Mouse (Mus musculus): Measurements from ENCODE around the gene Omd. TPM values are rescaled to one million over a fixed set of nuclear protein-coding genes. Genes with fewer than 3 reads are reported as not detected.

The Omd gene
- polyA plus RNA-seq (2015; fragmentation: Nextera tagmentation; extraction: Ambion mirVana): 0.26 and 0.45 TPM in 2 replicates

DNA sequence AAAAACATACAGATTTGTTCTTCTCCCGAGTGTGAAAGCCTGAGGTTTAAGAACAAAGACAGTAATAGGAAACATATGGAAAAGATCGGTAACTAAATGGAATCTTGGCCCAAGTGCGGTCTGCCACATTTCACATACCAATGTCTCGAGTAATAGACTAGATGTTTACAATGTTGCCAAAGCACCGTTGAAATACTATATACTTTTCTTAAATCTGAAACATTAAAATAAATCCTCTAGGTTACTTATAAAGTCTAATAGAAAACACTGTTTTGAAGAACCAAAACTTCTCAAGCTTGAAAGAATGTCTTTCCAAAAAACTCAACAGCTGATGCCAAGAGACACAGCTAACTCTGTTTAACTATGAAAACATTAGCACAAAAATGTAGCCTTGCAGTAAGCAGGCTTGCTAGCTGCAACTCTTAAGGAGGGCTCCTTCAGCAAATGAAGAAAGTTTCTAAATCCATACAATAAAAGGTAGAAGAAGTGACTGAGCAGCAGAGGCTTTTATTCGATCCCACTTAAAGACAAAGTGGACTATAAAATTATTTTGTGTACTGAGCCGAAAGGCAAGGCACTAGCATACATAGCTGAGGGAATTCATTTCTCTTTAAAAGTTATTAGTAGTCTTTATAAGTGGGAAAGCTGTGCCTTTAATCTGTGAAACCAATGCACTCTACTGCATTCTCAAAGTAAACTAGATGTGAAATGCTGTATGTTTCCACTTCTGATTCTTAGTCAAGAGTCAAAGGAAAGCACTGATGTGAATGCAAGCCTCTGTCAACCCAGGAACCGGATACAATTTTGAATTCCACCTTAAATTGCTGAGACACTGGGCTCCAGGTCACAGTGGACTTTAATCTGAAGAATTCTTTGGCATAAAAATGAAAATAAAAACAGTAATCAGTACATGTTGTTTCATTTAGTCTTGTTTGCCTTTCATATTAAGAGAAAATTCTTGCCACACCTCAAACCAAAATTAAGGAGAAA is at the start of gene Omd:
Omd (plus strand) TSS at position 922 of the 990 bp plus-strand sequence.
- no peak within 1 kb of the TSS for H3K9ac ChIP-seq
- H3K4me3 ChIP-seq: no peak within 1 kb of the TSS
- H3K27me3 ChIP-seq: no peaks in the 10 kb centered on the region
- H3K4me1 ChIP-seq (replicated peaks): no peaks in the 10 kb centered on the region
- WGBS: 86% methylated on average over 8 of the region's 8 CpGs
- H3K4me2 ChIP-seq: no peak within 1 kb of the TSS
- H3K27ac ChIP-seq: no peak within 1 kb of the TSS
- ATAC-seq (ENCODE audit: low FRiP score): no peak
- no peaks in the 10 kb centered on the region for H3K9me3 ChIP-seq
- no peaks in the 10 kb centered on the region for H3K36me3 ChIP-seq

DNA sequence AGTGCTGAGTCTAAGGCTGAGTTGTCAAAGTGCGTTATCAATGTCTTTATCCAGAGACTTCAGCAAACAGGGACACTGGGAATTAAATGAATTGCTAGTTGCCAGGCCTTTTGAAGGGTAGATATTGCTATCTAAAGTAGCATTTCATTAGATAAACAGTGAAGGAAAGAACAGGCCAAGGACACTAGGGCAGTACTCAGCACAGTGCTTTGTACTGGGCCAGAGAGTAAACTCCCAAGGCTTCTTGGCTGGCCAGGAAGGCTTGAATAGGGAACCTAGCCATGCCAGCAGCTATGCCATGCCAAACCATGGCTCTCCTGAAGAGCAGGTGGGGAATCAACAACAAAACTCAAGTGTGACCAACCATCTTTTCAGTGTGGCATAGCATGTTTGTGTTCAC is 45.3 kb upstream of the Omd start:
- H3K4me3 ChIP-seq: no peak overlapping the region
- H3K27me3 ChIP-seq: no peaks in the 10 kb centered on the region
- no peaks in the 10 kb centered on the region for H3K4me1 ChIP-seq (replicated peaks)
- H3K27ac ChIP-seq: no peak overlapping the region
- no peaks in the 10 kb centered on the region for H3K9me3 ChIP-seq
- WGBS: 96% methylated on average over 1 of the region's 1 CpGs
- no peaks in the 10 kb centered on the region for H3K36me3 ChIP-seq
- no peak for ATAC-seq (ENCODE audit: low FRiP score)
- no peak overlapping the region for H3K9ac ChIP-seq
- H3K4me2 ChIP-seq: no peak overlapping the region

GRCm38 (mm10) chr13:49538693-49539092 is 43.6 kb upstream of the Omd start:
- Histone ChIP-seq H3K4me3 (no peak overlapping the region), H3K36me3 (no peaks in the 10 kb centered on the region), H3K4me1 (replicated peaks) (no peaks in the 10 kb centered on the region), H3K9ac (no peak overlapping the region), H3K27me3 (no peaks in the 10 kb centered on the region), H3K27ac (no peak overlapping the region), H3K9me3 (no peaks in the 10 kb centered on the region), H3K4me2 (no peak overlapping the region)
- ATAC-seq (ENCODE audit: low FRiP score): no peak
- WGBS: 88% methylated on average over 1 of the region's 1 CpGs

GRCm38 (mm10) chr13:49544279-49544678 is 38.0 kb upstream of the Omd start, which contains the start of gene Aspn:
Gene Aspn, plus strand, starts transcription at chr13:49544443.
- Histone ChIP-seq H3K36me3 (no peaks in the 10 kb centered on the region), H3K27me3 (no peaks in the 10 kb centered on the region), H3K4me3 (no peak within 1 kb of the TSS), H3K27ac (no peak within 1 kb of the TSS), H3K9ac (no peak within 1 kb of the TSS), H3K4me2 (no peak within 1 kb of the TSS), H3K9me3 (no peaks in the 10 kb centered on the region), H3K4me1 (replicated peaks) (no peaks in the 10 kb centered on the region)
- WGBS: 89% methylated on average over 3 of the region's 3 CpGs
- no peak for ATAC-seq (ENCODE audit: low FRiP score)

- WGBS: 74% methylated on average over 3 of the region's 3 CpGs
- Histone ChIP-seq H3K36me3 (no peaks in the 10 kb centered on the region), H3K4me2 (no peak overlapping the region), H3K27me3 (no peaks in the 10 kb centered on the region), H3K9ac (no peak overlapping the region), H3K4me1 (replicated peaks) (no peaks in the 10 kb centered on the region), H3K27ac (no peak overlapping the region), H3K4me3 (no peak overlapping the region), H3K9me3 (no peaks in the 10 kb centered on the region)
- no peak for ATAC-seq (ENCODE audit: low FRiP score)
Measured at GRCm38 (mm10) chr13:49545646-49546045, 36.6 kb upstream of the Omd start.

GRCm38 (mm10) chr13:49546517-49546916 is 35.7 kb upstream of the Omd start:
- ATAC-seq (ENCODE audit: low FRiP score): no peak
- no peak overlapping the region for H3K4me2 ChIP-seq
- no peak overlapping the region for H3K4me3 ChIP-seq
- no peaks in the 10 kb centered on the region for H3K36me3 ChIP-seq
- H3K9me3 ChIP-seq: no peaks in the 10 kb centered on the region
- H3K27me3 ChIP-seq: no peaks in the 10 kb centered on the region
- H3K4me1 ChIP-seq (replicated peaks): no peaks in the 10 kb centered on the region
- 84% methylated on average over 1 of the region's 1 CpGs for WGBS
- H3K9ac ChIP-seq: no peak overlapping the region
- H3K27ac ChIP-seq: no peak overlapping the region

- Histone ChIP-seq H3K27ac (no peak overlapping the region), H3K4me2 (no peak overlapping the region), H3K9me3 (no peaks in the 10 kb centered on the region), H3K4me1 (replicated peaks) (no peaks in the 10 kb centered on the region), H3K36me3 (no peaks in the 10 kb centered on the region), H3K4me3 (no peak overlapping the region), H3K9ac (no peak overlapping the region), H3K27me3 (no peaks in the 10 kb centered on the region)
- WGBS: 73% methylated on average over 1 of the region's 1 CpGs
- no peak for ATAC-seq (ENCODE audit: low FRiP score)
Measured at GRCm38 (mm10) chr13:49547563-49548150, 34.6 kb upstream of the Omd start.

DNA sequence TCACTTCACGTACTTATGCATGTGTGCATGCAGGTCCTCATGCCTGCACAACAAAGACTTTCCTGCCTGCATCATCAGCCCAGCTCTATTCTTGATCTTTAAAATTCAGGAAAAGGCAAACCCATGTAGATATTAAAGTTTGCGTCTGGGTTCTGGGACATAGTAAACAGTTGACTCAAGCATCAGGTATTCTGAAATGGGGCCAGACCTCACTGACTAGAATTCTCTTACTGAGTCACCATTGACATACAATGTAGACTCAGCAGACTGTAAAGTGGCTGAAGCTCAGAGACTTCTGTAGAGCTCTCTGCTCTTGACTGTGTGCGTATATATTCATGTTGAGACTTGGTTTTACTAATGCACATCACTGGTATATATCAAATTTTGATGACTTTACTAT is 32.6 kb upstream of the Omd start:
- Histone ChIP-seq H3K4me3 (no peak overlapping the region), H3K36me3 (no peaks in the 10 kb centered on the region), H3K4me1 (replicated peaks) (no peaks in the 10 kb centered on the region), H3K27me3 (no peaks in the 10 kb centered on the region), H3K4me2 (no peak overlapping the region), H3K9me3 (no peaks in the 10 kb centered on the region), H3K27ac (no peak overlapping the region), H3K9ac (no peak overlapping the region)
- no peak for ATAC-seq (ENCODE audit: low FRiP score)
- WGBS: 94% methylated on average over 3 of the region's 3 CpGs

GRCm38 (mm10) chr13:49554519-49554918 is 27.7 kb upstream of the Omd start:
- no peak for ATAC-seq (ENCODE audit: low FRiP score)
- H3K4me3 ChIP-seq: no peak overlapping the region
- H3K36me3 ChIP-seq: no peaks in the 10 kb centered on the region

DNA sequence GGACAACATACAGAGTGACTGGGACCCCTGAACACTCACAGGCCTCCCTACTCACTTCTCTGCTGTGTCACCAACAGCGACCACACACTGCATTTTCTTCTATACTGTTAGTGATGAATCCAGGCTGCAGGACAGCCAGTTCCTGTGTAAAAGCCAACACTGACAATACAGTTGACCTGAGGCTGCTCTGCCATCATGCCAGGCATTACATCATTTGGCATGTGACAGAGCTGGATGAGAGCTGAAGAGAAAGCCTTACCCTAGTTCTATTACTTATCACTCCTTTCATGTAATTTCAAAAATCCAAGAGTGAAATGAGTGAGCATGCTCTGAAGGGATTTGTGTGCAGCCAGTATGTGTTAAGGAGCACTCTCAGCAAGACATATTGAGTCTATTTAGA is 26.1 kb upstream of the Omd start:
- no peak overlapping the region for H3K9ac ChIP-seq
- ATAC-seq (ENCODE audit: low FRiP score): no peak
- 97% methylated on average over 1 of the region's 1 CpGs for WGBS
- H3K4me2 ChIP-seq: no peak overlapping the region
- no peak overlapping the region for H3K4me3 ChIP-seq
- H3K27me3 ChIP-seq: no peaks in the 10 kb centered on the region
- H3K36me3 ChIP-seq: no peaks in the 10 kb centered on the region
- 0 out of 2 replicates have a peak, but pooled peaks cover 3% of the 10 kb centered on the region for H3K4me1 ChIP-seq (replicated peaks)
- H3K9me3 ChIP-seq: no peaks in the 10 kb centered on the region
- H3K27ac ChIP-seq: no peak overlapping the region

More at GRCm38 (mm10) chr13:49554519-49554918, 27.7 kb upstream of the Omd start:
- 80% methylated on average over 5 of the region's 5 CpGs for whole genome bisulfite sequencing
- 0 out of 2 replicates have a peak, but pooled peaks cover 3% of the 10 kb centered on the region for H3K4me1 ChIP-seq (replicated peaks)
- no peak overlapping the region for H3K27ac ChIP-seq
- H3K4me2 ChIP-seq: no peak overlapping the region
- no peak overlapping the region for H3K9ac ChIP-seq
- H3K9me3 ChIP-seq: no peaks in the 10 kb centered on the region
- no peaks in the 10 kb centered on the region for H3K27me3 ChIP-seq

- Histone ChIP-seq H3K27me3 (no peaks in the 10 kb centered on the region), H3K4me1 (replicated peaks) (0 out of 2 replicates have a peak, but pooled peaks cover 3% of the 10 kb centered on the region), H3K9ac (no peak overlapping the region), H3K4me3 (no peak overlapping the region), H3K9me3 (no peaks in the 10 kb centered on the region), H3K27ac (no peak overlapping the region), H3K4me2 (no peak overlapping the region), H3K36me3 (no peaks in the 10 kb centered on the region)
- WGBS: 79% methylated on average over 1 of the region's 1 CpGs
- no peak for ATAC-seq (ENCODE audit: low FRiP score)
Measured at GRCm38 (mm10) chr13:49556924-49557323, 25.3 kb upstream of the Omd start.

- Histone ChIP-seq H3K9ac (no peak overlapping the region), H3K4me1 (replicated peaks) (0 out of 2 replicates have a peak, but pooled peaks cover 3% of the 10 kb centered on the region), H3K4me3 (no peak overlapping the region), H3K27ac (no peak overlapping the region), H3K27me3 (no peaks in the 10 kb centered on the region), H3K9me3 (no peaks in the 10 kb centered on the region), H3K4me2 (no peak overlapping the region), H3K36me3 (no peaks in the 10 kb centered on the region)
- 39% methylated on average over 2 of the region's 2 CpGs for WGBS
- ATAC-seq (ENCODE audit: low FRiP score): no peak
Measured at GRCm38 (mm10) chr13:49559185-49559584, 23.1 kb upstream of the Omd start.

Data from hindbrain, embryonic 13.5 days (tissue).